In genomic region chr5:137775587-137776290, GRCm38 (mm10) we compare ENCODE assay signal across 15 mouse cellular contexts. TPM values are rescaled to one million over a fixed set of nuclear protein-coding genes. Genes with fewer than 3 reads are reported as not detected.
A peak's percentile ranks its signal among the peaks of the same experiment; 100 is the strongest.
DNase-seq lines count a peak whose midpoint lies in the region; ATAC-seq and TF ChIP-seq lines count a peak whose summit lies in the region.
"Had no signal": no experiment of that assay in that cellular context is flagged by ENCODE, and none has a peak within 500 bp of the region (broad histone marks: within the 10 kb centered on the region; RNA-seq: fewer than 3 reads in every experiment).

No protein-coding gene starts in this region.

- no peak for DNase-seq in liver, postnatal 0 days
- DNase-seq in ES-E14 (ENCODE audit: low read depth, low spot score), result no peak
- no peak for DNase-seq in left cerebral cortex, adult 8-10 months (ENCODE audit: low spot score in 2 of 2)
- DNase-seq: adrenal gland, adult 8-10 months; gastrocnemius, postnatal 14 days; lung, postnatal 14 days; right cerebral cortex, postnatal 4 days had no signal

- ATAC-seq in heart, embryonic 14.5 days (ENCODE audit: insufficient number of reproducible peaks, insufficient read depth, low FRiP score, low read depth), result no peak
- ATAC-seq in heart, embryonic 12.5 days (ENCODE audit: insufficient number of reproducible peaks, low FRiP score), result no peak
- ATAC-seq in liver, embryonic 12.5 days, result no peak
- no peak for ATAC-seq in liver, postnatal 0 days
- ATAC-seq in limb, embryonic 12.5 days (ENCODE audit: insufficient number of reproducible peaks, insufficient read depth, low FRiP score, low TSS enrichment, low read depth), result no peak
- ATAC-seq in erythroblast, adult 5-6 weeks (replicated peaks; ENCODE audit: low FRiP score, poor library complexity, severe bottlenecking), result no peak
- ATAC-seq: forebrain, embryonic 14.5 days; midbrain, embryonic 13.5 days had no signal

- no peaks in the 10 kb centered on the region for H3K27me3 ChIP-seq in heart, embryonic 14.5 days (ENCODE audit: control insufficient read depth, insufficient read depth, low read length)
- H3K27me3 ChIP-seq in heart, embryonic 12.5 days (replicated peaks), result no peaks in the 10 kb centered on the region
- no peaks in the 10 kb centered on the region for H3K27me3 ChIP-seq in liver, embryonic 12.5 days (replicated peaks)
- H3K27me3 ChIP-seq in liver, postnatal 0 days (ENCODE audit: insufficient read depth, low read length), result no peaks in the 10 kb centered on the region
- H3K27me3 ChIP-seq in limb, embryonic 12.5 days, result no peaks in the 10 kb centered on the region
- H3K27me3 ChIP-seq: embryonic facial prominence, embryonic 13.5 days; midbrain, embryonic 13.5 days had no signal

- in situ Hi-C loops in ES-E14 (cut with MboI; ENCODE audit: low sequenced_read_pairs in 2 of 2, unreplicated experiment in 2 of 2), result no loop called here

- H3K36me3 ChIP-seq in heart, embryonic 14.5 days (ENCODE audit: control insufficient read depth, insufficient read depth, low read length), result peaks cover 7% of the 10 kb centered on the region
- peaks cover 8% of the 10 kb centered on the region for H3K36me3 ChIP-seq in heart, embryonic 12.5 days
- H3K36me3 ChIP-seq in liver, embryonic 12.5 days, result peaks cover 8% of the 10 kb centered on the region
- peaks cover 8% of the 10 kb centered on the region; the same call in 1 of the 2 replicates for H3K36me3 ChIP-seq in liver, postnatal 0 days (replicated peaks; ENCODE audit: insufficient read depth, low read length)
- H3K36me3 ChIP-seq in ES-E14 (ENCODE audit: control insufficient read depth, insufficient read depth, low read length, poor library complexity, severe bottlenecking), result peaks cover 4% of the 10 kb centered on the region
- H3K36me3 ChIP-seq in limb, embryonic 12.5 days, result peaks cover 8% of the 10 kb centered on the region

- peaks cover 4 to 25% of the 10 kb centered on the region in 2 experiments; a peak in 3 of 4 replicates for H3K4me1 ChIP-seq in heart, embryonic 14.5 days (ENCODE audit: control insufficient read depth in 2 of 2, insufficient read depth in 2 of 2, low read length in 2 of 2)
- H3K4me1 ChIP-seq in heart, embryonic 12.5 days (replicated peaks), result peaks cover 32% of the 10 kb centered on the region
- peaks cover 57% of the 10 kb centered on the region for H3K4me1 ChIP-seq in liver, embryonic 12.5 days
- peaks cover 22% of the 10 kb centered on the region for H3K4me1 ChIP-seq in liver, postnatal 0 days (ENCODE audit: insufficient read depth)
- peaks cover 7 to 9% of the 10 kb centered on the region in 2 experiments; a peak in 3 of 4 replicates for H3K4me1 ChIP-seq in ES-E14 (ENCODE audit: control insufficient read depth in 2 of 2, insufficient read depth in 2 of 2, low read length in 2 of 2, poor library complexity in 1 of 2)
- peaks cover 23% of the 10 kb centered on the region for H3K4me1 ChIP-seq in limb, embryonic 12.5 days (replicated peaks)

- no peak overlapping the region for H3K9ac ChIP-seq in heart, embryonic 14.5 days (ENCODE audit: low read length)
- no peak overlapping the region for H3K9ac ChIP-seq in heart, embryonic 12.5 days
- H3K9ac ChIP-seq in liver, embryonic 12.5 days, result 0 out of 2 replicates have a peak overlapping the region, but pooled peaks have one; percentile 45
- no peak overlapping the region for H3K9ac ChIP-seq in liver, postnatal 0 days (replicated peaks)
- H3K9ac ChIP-seq in ES-E14 (ENCODE audit: insufficient read depth, low read depth, low read length, poor library complexity, severe bottlenecking), result no peak overlapping the region
- H3K9ac ChIP-seq in limb, embryonic 12.5 days (replicated peaks), result no peak overlapping the region
- H3K9ac ChIP-seq: embryonic facial prominence, embryonic 13.5 days; midbrain, embryonic 13.5 days had no signal

- TF ChIP-seq EP300 in liver, postnatal 0 days (IDR thresholded peaks at IDR 0.05; ENCODE audit: low read depth), result no peak

- no peaks in the 10 kb centered on the region for H3K9me3 ChIP-seq in heart, embryonic 14.5 days (ENCODE audit: control insufficient read depth, low read length)
- H3K9me3 ChIP-seq in heart, embryonic 12.5 days (replicated peaks), result no peaks in the 10 kb centered on the region
- no peaks in the 10 kb centered on the region for H3K9me3 ChIP-seq in liver, embryonic 12.5 days (replicated peaks)
- no peaks in the 10 kb centered on the region for H3K9me3 ChIP-seq in liver, postnatal 0 days (ENCODE audit: low read length)
- H3K9me3 ChIP-seq in ES-E14 (ENCODE audit: control insufficient read depth, insufficient read depth, low read depth, low read length), result no peaks in the 10 kb centered on the region
- no peaks in the 10 kb centered on the region for H3K9me3 ChIP-seq in limb, embryonic 12.5 days
- H3K9me3 ChIP-seq: embryonic facial prominence, embryonic 13.5 days; midbrain, embryonic 13.5 days had no signal

- H3K27ac ChIP-seq in heart, embryonic 14.5 days (replicated peaks in 1 of 2; ENCODE audit: control insufficient read depth in 1 of 2, insufficient read depth in 1 of 2, low read depth in 2 of 2, low read length in 2 of 2), result peak overlapping the region; percentile 18 to 68; a peak in 3 of 4 replicates
- H3K27ac ChIP-seq in heart, embryonic 12.5 days (ENCODE audit: poor library complexity, severe bottlenecking), result no peak overlapping the region
- peak overlapping the region; percentile 68 for H3K27ac ChIP-seq in liver, embryonic 12.5 days
- H3K27ac ChIP-seq in liver, postnatal 0 days (ENCODE audit: low read depth), result no peak overlapping the region
- H3K27ac ChIP-seq in ES-E14 (ENCODE audit: insufficient read depth, low read depth, low read length, poor library complexity, severe bottlenecking), result peak overlapping the region; percentile 68
- no peak overlapping the region for H3K27ac ChIP-seq in limb, embryonic 12.5 days
- H3K27ac ChIP-seq: embryonic facial prominence, embryonic 13.5 days; midbrain, embryonic 13.5 days had no signal

- no peak for TF ChIP-seq CTCF in liver, postnatal 0 days (IDR thresholded peaks at IDR 0.05; ENCODE audit: low read depth)

- H3K4me2 ChIP-seq in heart, embryonic 14.5 days (ENCODE audit: low read length), result no peak overlapping the region
- H3K4me2 ChIP-seq in heart, embryonic 12.5 days, result no peak overlapping the region
- peak overlapping the region; percentile 15; the same call in 1 of the 2 replicates for H3K4me2 ChIP-seq in liver, embryonic 12.5 days
- no peak overlapping the region for H3K4me2 ChIP-seq in liver, postnatal 0 days (ENCODE audit: low read depth, low read length)
- H3K4me2 ChIP-seq in limb, embryonic 12.5 days, result peak overlapping the region; percentile 0; the same call in 1 of the 2 replicates
- H3K4me2 ChIP-seq: embryonic facial prominence, embryonic 13.5 days; midbrain, embryonic 13.5 days had no signal

- 91% methylated on average over 2 of the region's 2 CpGs for WGBS in heart, embryonic 14.5 days
- 86% methylated on average over 2 of the region's 2 CpGs for WGBS in heart, embryonic 12.5 days
- WGBS in liver, embryonic 12.5 days (ENCODE audit: insufficient replicate concordance), result 81% methylated on average over 2 of the region's 2 CpGs
- 89% methylated on average over 2 of the region's 2 CpGs for WGBS in liver, postnatal 0 days (ENCODE audit: insufficient replicate concordance)
- WGBS in limb, embryonic 12.5 days, result 87% methylated on average over 2 of the region's 2 CpGs

- no peak overlapping the region for H3K4me3 ChIP-seq in heart, embryonic 14.5 days (ENCODE audit: control insufficient read depth in 1 of 2, insufficient read depth in 1 of 2, low read depth in 1 of 2, low read length in 2 of 2)
- H3K4me3 ChIP-seq in heart, embryonic 12.5 days, result no peak overlapping the region
- H3K4me3 ChIP-seq in liver, embryonic 12.5 days, result no peak overlapping the region
- no peak overlapping the region for H3K4me3 ChIP-seq in liver, postnatal 0 days (ENCODE audit: low read depth, low read length)
- no peak overlapping the region; a peak in 1 of 4 replicates for H3K4me3 ChIP-seq in ES-E14 (ENCODE audit: insufficient read depth in 1 of 2, low read depth in 1 of 2, low read length in 2 of 2, poor library complexity in 1 of 2, severe bottlenecking in 1 of 2)
- no peak overlapping the region for H3K4me3 ChIP-seq in limb, embryonic 12.5 days (replicated peaks)
- H3K4me3 ChIP-seq: embryonic facial prominence, embryonic 13.5 days; midbrain, embryonic 13.5 days had no signal

RNA-seq across cellular contexts. Expression of gene Ppp1r35, which starts 2.9 kb away (rescaled TPM):
- 29.8 and 36.7 TPM in 2 replicates for polyA plus RNA-seq in heart, embryonic 14.5 days (2014; fragmentation: Nextera tagmentation; extraction: Ambion mirVana)
- 28.0 and 31.8 TPM in 2 replicates for polyA plus RNA-seq in heart, embryonic 12.5 days (2016; fragmentation: Nextera tagmentation; extraction: Ambion mirVana)
- polyA plus RNA-seq in liver, embryonic 12.5 days (2016; fragmentation: Nextera tagmentation; extraction: Ambion mirVana), result 38.6 and 39.2 TPM in 2 replicates
- 13.4 and 18.1 TPM in 2 replicates for polyA plus RNA-seq in liver, postnatal 0 days (2015; fragmentation: Nextera tagmentation; extraction: Ambion mirVana)
- 27.6 and 34.5 TPM in 2 replicates for total RNA-seq in ES-E14 (2012; rRNA removed)
- 47.6 and 52.1 TPM in 2 replicates for polyA plus RNA-seq in limb, embryonic 12.5 days (2016; fragmentation: Nextera tagmentation; extraction: Ambion mirVana)
- total RNA-seq in left cerebral cortex, adult 8-10 months (2022), result 10 to 100 TPM; 14.5 to 20.2 (median 15.9) TPM
- total RNA-seq in erythroblast, adult 5-6 weeks (2015; ENCODE audit: low replicate concordance), result 6.5 and 24.2 TPM in 2 replicates
- 6.4 and 12.0 TPM in 2 replicates for total RNA-seq in erythroblast, adult 5-6 weeks (2017; ENCODE audit: low replicate concordance)

RNA-seq across cellular contexts. Expression of gene Mepce, which starts 11.7 kb away (rescaled TPM):
- polyA plus RNA-seq in heart, embryonic 14.5 days (2014; fragmentation: Nextera tagmentation; extraction: Ambion mirVana), result 7.9 and 9.2 TPM in 2 replicates
- polyA plus RNA-seq in heart, embryonic 12.5 days (2016; fragmentation: Nextera tagmentation; extraction: Ambion mirVana), result 8.8 and 11.0 TPM in 2 replicates
- polyA plus RNA-seq in liver, embryonic 12.5 days (2016; fragmentation: Nextera tagmentation; extraction: Ambion mirVana), result 9.0 and 9.2 TPM in 2 replicates
- 4.7 and 5.0 TPM in 2 replicates for polyA plus RNA-seq in liver, postnatal 0 days (2015; fragmentation: Nextera tagmentation; extraction: Ambion mirVana)
- 42.3 and 43.0 TPM in 2 replicates for total RNA-seq in ES-E14 (2012; rRNA removed)
- polyA plus RNA-seq in limb, embryonic 12.5 days (2016; fragmentation: Nextera tagmentation; extraction: Ambion mirVana), result 12.5 and 14.2 TPM in 2 replicates
- 10 to 100 TPM; 42.8 to 57.8 (median 45.5) TPM for total RNA-seq in left cerebral cortex, adult 8-10 months (2022)
- total RNA-seq in erythroblast, adult 5-6 weeks (2015; ENCODE audit: low replicate concordance), result 7.7 and 11.7 TPM in 2 replicates
- 4.8 and 14.4 TPM in 2 replicates for total RNA-seq in erythroblast, adult 5-6 weeks (2017; ENCODE audit: low replicate concordance)

RNA-seq across cellular contexts. Expression of gene Zcwpw1, which starts 11.9 kb away (rescaled TPM):
- 7.3 and 7.6 TPM in 2 replicates for polyA plus RNA-seq in heart, embryonic 14.5 days (2014; fragmentation: Nextera tagmentation; extraction: Ambion mirVana)
- polyA plus RNA-seq in heart, embryonic 12.5 days (2016; fragmentation: Nextera tagmentation; extraction: Ambion mirVana), result 10.9 and 11.4 TPM in 2 replicates
- 6.9 and 7.5 TPM in 2 replicates for polyA plus RNA-seq in liver, embryonic 12.5 days (2016; fragmentation: Nextera tagmentation; extraction: Ambion mirVana)
- polyA plus RNA-seq in liver, postnatal 0 days (2015; fragmentation: Nextera tagmentation; extraction: Ambion mirVana), result 1.5 and 1.9 TPM in 2 replicates
- total RNA-seq in ES-E14 (2012; rRNA removed), result 24.5 and 33.0 TPM in 2 replicates
- polyA plus RNA-seq in limb, embryonic 12.5 days (2016; fragmentation: Nextera tagmentation; extraction: Ambion mirVana), result 28.9 and 29.9 TPM in 2 replicates
- total RNA-seq in left cerebral cortex, adult 8-10 months (2022), result 1 to 10 TPM; 5.9 to 8.7 (median 7.8) TPM
- total RNA-seq in erythroblast, adult 5-6 weeks (2015; ENCODE audit: low replicate concordance), result 1.7 and 9.2 TPM in 2 replicates
- 5.5 and 6.1 TPM in 2 replicates for total RNA-seq in erythroblast, adult 5-6 weeks (2017; ENCODE audit: low replicate concordance)

RNA-seq across cellular contexts. Expression of gene Tsc22d4, which starts 30.2 kb away (rescaled TPM):
- 144 and 147 TPM in 2 replicates for polyA plus RNA-seq in heart, embryonic 14.5 days (2014; fragmentation: Nextera tagmentation; extraction: Ambion mirVana)
- 144 and 154 TPM in 2 replicates for polyA plus RNA-seq in heart, embryonic 12.5 days (2016; fragmentation: Nextera tagmentation; extraction: Ambion mirVana)
- polyA plus RNA-seq in liver, embryonic 12.5 days (2016; fragmentation: Nextera tagmentation; extraction: Ambion mirVana), result 96.0 and 99.2 TPM in 2 replicates
- 65.3 and 65.9 TPM in 2 replicates for polyA plus RNA-seq in liver, postnatal 0 days (2015; fragmentation: Nextera tagmentation; extraction: Ambion mirVana)
- 15.9 and 21.6 TPM in 2 replicates for total RNA-seq in ES-E14 (2012; rRNA removed)
- 127 and 128 TPM in 2 replicates for polyA plus RNA-seq in limb, embryonic 12.5 days (2016; fragmentation: Nextera tagmentation; extraction: Ambion mirVana)
- 100 to 1,000 TPM; 149 to 216 (median 162) TPM for total RNA-seq in left cerebral cortex, adult 8-10 months (2022)
- total RNA-seq in erythroblast, adult 5-6 weeks (2015; ENCODE audit: low replicate concordance), result 24.5 and 44.6 TPM in 2 replicates
- total RNA-seq in erythroblast, adult 5-6 weeks (2017; ENCODE audit: low replicate concordance), result 69.5 and 76.3 TPM in 2 replicates

RNA-seq across cellular contexts. Expression of gene Nyap1, which starts 34.3 kb away (rescaled TPM):
- 0.57 and 1.00 TPM in 2 replicates for polyA plus RNA-seq in heart, embryonic 14.5 days (2014; fragmentation: Nextera tagmentation; extraction: Ambion mirVana)
- polyA plus RNA-seq in heart, embryonic 12.5 days (2016; fragmentation: Nextera tagmentation; extraction: Ambion mirVana), result 1.2 and 1.7 TPM in 2 replicates
- 0.33 and 0.38 TPM in 2 replicates for polyA plus RNA-seq in liver, embryonic 12.5 days (2016; fragmentation: Nextera tagmentation; extraction: Ambion mirVana)
- 0.11 and 0.18 TPM in 2 replicates for polyA plus RNA-seq in liver, postnatal 0 days (2015; fragmentation: Nextera tagmentation; extraction: Ambion mirVana)
- total RNA-seq in ES-E14 (2012; rRNA removed), result 5.9 and 7.4 TPM in 2 replicates
- 3.8 and 4.5 TPM in 2 replicates for polyA plus RNA-seq in limb, embryonic 12.5 days (2016; fragmentation: Nextera tagmentation; extraction: Ambion mirVana)
- 10 to 100 TPM; 76.3 to 78.9 (median 77.7) TPM for total RNA-seq in left cerebral cortex, adult 8-10 months (2022)
- total RNA-seq in erythroblast, adult 5-6 weeks (2015; ENCODE audit: low replicate concordance), result 0.38 TPM in 1 of 2 replicates, not detected in the other
- 0.84 and 1.4 TPM in 2 replicates for total RNA-seq in erythroblast, adult 5-6 weeks (2017; ENCODE audit: low replicate concordance)

Comparison
In these comparisons a context has a peak if more than half of its experiments do, and no peak if none do; other contexts are left out.
1. H3K27ac ChIP-seq: peak in heart, embryonic 14.5 days (2 of 2), liver, embryonic 12.5 days (single experiment) and ES-E14 (single experiment); none in heart, embryonic 12.5 days (single experiment), liver, postnatal 0 days (single experiment) and limb, embryonic 12.5 days (single experiment).
2. H3K4me2 ChIP-seq: peak in liver, embryonic 12.5 days (single experiment) and limb, embryonic 12.5 days (single experiment); none in heart, embryonic 14.5 days (single experiment), heart, embryonic 12.5 days (single experiment) and liver, postnatal 0 days (single experiment).